Mouse (Mus musculus) splenic B cell, adult 2 months (primary cell): Measurements from ENCODE around the gene Btg2.

Experiments used
- DNase-seq: peaks from one replicate; pipeline ENCODE4 v3.0.0-alpha.2; 2011; ENCODE audit warnings: low read depth, low spot score
- H3K27me3 ChIP-seq: 2 replicates; pipeline ENCODE4 v1.6.1; 2012; ENCODE audit warnings: mild to moderate bottlenecking, low read length, moderate library complexity, mixed read lengths; ENCODE audit not compliant: control insufficient read depth, poor library complexity, insufficient read depth, severe bottlenecking
- H3K36me3 ChIP-seq: 2 replicates; pipeline ENCODE4 v1.6.1; 2012; ENCODE audit warnings: mild to moderate bottlenecking, low read length, moderate library complexity, mixed read lengths; ENCODE audit not compliant: control insufficient read depth, poor library complexity, insufficient read depth, severe bottlenecking

Btg2 gene

DNA sequence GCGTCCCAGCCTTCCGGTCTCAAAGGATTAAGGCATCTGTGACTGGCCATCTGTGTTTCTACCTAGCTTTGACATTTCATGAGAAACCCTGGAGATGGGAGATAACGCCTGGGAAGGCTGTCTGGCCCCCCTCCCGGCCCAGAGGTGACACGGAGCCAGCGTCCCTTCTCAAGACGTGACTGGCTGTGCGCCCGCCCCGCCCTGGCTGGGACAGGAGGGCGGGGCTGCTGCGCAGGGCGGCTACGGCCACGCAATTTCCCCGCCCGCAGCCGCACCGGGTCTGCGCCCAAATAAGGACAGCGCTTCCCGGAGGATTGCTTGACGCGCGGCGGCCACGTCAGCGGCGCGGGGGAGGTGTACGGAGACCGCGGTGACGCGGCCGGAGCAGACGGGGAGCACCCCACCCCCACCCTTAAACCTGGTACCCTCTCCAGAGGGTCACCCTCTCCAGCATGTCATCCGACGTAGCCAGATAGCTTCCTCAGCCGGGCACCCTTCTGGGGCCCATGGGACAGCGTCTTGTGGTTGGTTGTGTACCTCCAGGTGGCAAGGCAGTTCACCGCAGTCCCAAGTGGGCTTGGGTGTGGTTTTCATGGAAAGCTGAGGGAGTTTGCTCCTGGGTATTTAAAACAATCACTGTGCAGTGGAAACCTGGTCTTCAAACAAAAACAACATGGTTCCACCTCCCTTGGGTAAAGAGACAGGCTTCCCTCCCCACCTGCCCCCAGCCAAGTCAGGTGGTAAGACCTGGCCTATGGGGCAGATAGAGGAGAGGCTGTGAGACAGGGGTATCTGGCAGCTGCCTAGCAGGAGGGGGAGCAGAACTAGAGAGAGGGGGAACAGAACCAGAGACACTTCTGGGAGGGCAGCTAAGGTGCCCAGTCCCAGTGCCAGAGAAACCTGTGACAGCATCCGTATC lies 14.2 kb upstream of the Btg2 start:
- no peaks in the 10 kb centered on the region for H3K27me3 ChIP-seq
- no peaks in the 10 kb centered on the region for H3K36me3 ChIP-seq
- peak; percentile 97 for DNase-seq

- no peak for DNase-seq
- Histone ChIP-seq H3K36me3 (no peaks in the 10 kb centered on the region), H3K27me3 (no peaks in the 10 kb centered on the region)
These were observed 13.4 kb upstream of the Btg2 start for GRCm38 (mm10) chr1:134092368-134092767.

GRCm38 (mm10) chr1:134091851-134092250 lies 12.9 kb upstream of the Btg2 start:
- DNase-seq: no peak

DNA sequence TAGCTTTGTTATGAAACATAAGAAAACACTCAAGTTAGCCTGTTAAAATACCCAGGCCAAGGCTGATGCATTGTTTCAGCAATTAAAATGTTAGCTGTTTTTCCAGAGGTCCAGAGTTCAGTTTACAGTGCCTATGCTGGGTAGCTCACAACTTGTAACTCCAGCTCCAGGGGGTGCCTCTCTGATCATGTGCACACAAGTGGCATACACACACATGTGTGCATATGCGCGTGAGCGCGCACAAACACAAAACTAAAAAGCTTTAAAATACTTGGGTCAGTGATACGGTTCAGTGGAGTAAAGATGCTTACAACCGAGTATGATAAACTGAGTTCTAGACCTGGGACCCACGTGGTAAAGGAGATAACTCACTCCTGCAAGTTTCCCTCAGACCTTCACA lies 10.2 kb upstream of the Btg2 start:
- DNase-seq: no peak
- Histone ChIP-seq H3K27me3 (no peaks in the 10 kb centered on the region), H3K36me3 (no peaks in the 10 kb centered on the region)

More at GRCm38 (mm10) chr1:134091851-134092250, 12.9 kb upstream of the Btg2 start:
- Histone ChIP-seq H3K36me3 (no peaks in the 10 kb centered on the region), H3K27me3 (no peaks in the 10 kb centered on the region)

- Histone ChIP-seq H3K27me3 (no peaks in the 10 kb centered on the region), H3K36me3 (no peaks in the 10 kb centered on the region)
- DNase-seq: no peak
These were observed 8.0 kb upstream of the Btg2 start for GRCm38 (mm10) chr1:134086811-134087398.

GRCm38 (mm10) chr1:134086017-134086416 lies 7.1 kb upstream of the Btg2 start:
- H3K36me3 ChIP-seq: no peaks in the 10 kb centered on the region
- no peak for DNase-seq
- no peaks in the 10 kb centered on the region for H3K27me3 ChIP-seq

GRCm38 (mm10) chr1:134084128-134084527 lies 5.2 kb upstream of the Btg2 start:
- no peak for DNase-seq
- Histone ChIP-seq H3K36me3 (no peaks in the 10 kb centered on the region), H3K27me3 (no peaks in the 10 kb centered on the region)

DNA sequence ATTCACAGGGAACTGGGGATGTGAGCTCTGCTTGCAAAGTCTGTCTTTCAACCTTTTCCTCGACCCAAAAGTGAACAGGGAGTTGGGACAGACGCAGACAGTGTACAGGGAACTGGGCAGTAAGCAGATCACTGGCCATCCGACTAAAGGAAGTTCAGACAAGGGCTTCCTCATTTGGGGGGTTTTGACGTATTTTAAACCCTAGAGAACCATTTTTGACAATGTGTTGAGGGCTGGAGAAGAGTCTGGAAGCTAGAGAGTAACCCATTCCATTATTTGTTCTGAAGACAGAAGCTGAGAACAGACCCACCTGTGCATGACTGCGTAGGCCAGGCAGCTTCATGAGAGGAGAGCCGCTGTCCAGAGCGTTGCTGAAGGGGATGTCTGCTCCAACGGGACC lies 4.8 kb upstream of the Btg2 start:
- no peaks in the 10 kb centered on the region for H3K36me3 ChIP-seq
- peak; percentile 57 for DNase-seq

DNA sequence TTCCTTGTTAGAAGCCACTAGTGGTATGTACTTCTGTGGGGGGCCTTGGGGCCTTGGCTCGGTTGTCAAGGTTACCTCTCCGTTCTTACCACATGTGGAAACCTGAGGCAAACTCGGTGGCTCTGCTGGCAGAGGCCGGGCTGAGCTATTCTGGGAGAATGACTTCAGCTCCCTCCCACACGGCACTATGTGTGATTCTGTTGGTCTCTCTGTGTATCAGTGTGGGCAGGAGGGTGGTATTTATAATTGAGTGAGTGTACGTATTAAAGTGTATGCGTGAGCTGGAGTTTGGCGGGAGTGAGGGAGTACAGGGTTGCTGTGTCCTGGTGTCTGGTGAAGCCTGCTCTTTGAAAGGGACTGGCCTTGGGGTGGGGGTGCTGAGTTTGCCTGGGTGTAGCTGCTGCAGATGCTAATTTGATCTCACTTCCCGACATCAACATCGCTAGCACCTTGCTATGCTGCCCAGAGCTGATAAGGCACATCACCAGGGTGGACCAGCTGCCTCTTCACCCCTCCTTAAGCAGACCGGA lies 4.1 kb upstream of the Btg2 start:
- Histone ChIP-seq H3K36me3 (no peaks in the 10 kb centered on the region), H3K27me3 (no peaks in the 10 kb centered on the region)
- peak; percentile 62 for DNase-seq

More for the DNA sequence above, 4.8 kb upstream of the Btg2 start:
- H3K27me3 ChIP-seq: no peaks in the 10 kb centered on the region

DNA sequence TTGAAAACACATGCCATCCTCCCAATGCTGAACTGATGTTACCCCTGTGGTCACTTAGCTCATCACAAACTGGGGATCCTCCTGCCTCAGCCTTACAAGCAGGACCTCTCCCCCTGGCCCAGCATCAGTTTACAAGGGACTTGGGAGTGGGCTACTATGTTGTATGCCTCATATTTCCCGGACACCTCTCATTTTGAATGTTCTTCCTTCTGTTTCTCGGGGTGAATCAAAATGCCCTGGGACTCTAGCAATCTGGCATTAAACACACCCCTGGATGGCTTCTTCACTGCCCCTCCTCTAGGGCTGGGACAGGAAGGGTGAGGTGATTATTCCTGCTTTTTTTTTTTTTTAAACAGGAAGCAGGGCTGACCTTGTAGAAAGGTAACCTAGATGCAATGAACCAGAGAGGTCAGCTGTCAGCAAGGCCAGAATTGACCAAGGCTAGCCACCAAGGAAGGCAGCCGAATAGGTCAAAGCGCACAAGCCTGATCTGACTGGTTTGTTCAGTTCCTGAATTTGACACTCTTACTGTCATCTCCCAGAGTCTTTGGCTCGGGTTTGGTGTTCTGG lies 2.0 kb upstream of the Btg2 start:
- DNase-seq: no peak
- Histone ChIP-seq H3K27me3 (no peaks in the 10 kb centered on the region), H3K36me3 (peaks cover 13% of the 10 kb centered on the region)

GRCm38 (mm10) chr1:134080406-134080805 lies 1.5 kb upstream of the Btg2 start:
- Histone ChIP-seq H3K27me3 (no peaks in the 10 kb centered on the region), H3K36me3 (peaks cover 15% of the 10 kb centered on the region)
- no peak for DNase-seq

DNA sequence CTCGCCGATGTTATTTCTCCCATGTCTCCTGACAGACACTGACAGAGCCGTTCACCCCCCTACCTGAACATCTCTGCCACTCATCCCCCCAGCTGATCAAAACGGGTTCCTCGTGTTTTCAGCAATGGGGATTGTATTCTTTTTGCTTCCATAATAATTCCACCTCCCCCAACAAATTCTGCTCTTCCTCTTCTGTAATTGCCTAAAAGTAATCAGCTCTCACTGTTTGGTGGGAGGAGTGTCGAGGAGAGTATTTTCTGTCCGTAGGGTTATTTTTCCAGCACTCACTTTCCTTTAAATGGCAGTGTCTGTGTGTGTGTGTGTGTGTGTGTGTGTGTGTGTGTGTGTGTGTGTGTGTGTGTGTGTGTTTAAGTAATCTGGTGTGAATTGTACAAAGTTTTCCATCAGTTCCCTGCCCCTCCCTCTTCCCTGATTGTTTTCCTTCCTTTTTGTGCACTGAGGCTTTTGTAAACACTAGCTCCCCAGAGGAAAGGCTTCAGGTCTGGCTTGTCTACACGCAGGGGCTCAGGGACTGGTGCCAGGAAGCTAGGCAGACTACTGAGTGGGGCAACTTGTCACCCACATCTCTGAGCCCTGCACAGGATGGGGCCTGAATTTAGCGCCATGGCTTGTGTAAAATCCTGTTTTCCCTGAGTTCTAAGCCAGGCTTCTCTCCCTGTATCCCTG lies 700 bp upstream of the Btg2 start:
- H3K36me3 ChIP-seq: peaks cover 20% of the 10 kb centered on the region
- H3K27me3 ChIP-seq: no peaks in the 10 kb centered on the region
- DNase-seq: peak; percentile 39

DNA sequence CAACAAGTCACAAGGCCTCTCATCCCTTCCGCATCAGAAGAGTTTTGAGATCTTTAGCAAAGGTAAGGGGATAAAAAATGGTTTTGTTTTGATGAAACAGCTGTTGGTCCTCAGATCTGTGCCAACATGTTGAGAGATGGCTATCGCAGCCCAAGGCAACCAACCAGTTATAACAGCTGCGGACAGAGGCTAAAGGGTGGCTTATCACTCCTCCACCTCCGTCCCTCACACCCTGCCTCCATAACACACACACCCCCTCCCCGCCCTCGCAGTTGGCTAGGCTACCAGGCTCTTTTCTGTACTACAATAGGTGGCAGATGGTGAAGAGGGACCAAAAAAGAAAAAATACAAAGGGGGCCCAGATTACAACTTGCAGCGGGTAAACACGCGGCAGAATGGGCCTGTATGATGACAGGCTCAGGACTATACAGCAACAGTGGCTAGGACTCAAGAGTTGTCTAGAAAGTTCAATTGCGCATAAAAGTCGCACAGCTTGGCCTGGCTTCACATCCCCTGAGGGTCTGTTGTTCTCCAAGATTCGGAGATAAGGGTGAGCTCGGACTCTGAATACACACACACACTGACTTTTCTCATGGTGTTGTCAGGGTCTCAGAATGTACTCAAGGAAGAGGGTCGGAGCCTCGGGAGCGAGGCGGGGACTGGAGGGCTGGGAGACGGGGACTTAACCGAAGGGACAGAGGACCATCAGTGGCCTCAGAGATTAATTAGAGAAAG lies 692 bp downstream of the Btg2 start:
- DNase-seq: no peak
- Histone ChIP-seq H3K36me3 (peaks cover 22% of the 10 kb centered on the region), H3K27me3 (no peaks in the 10 kb centered on the region)
